In the genomic region with DNA sequence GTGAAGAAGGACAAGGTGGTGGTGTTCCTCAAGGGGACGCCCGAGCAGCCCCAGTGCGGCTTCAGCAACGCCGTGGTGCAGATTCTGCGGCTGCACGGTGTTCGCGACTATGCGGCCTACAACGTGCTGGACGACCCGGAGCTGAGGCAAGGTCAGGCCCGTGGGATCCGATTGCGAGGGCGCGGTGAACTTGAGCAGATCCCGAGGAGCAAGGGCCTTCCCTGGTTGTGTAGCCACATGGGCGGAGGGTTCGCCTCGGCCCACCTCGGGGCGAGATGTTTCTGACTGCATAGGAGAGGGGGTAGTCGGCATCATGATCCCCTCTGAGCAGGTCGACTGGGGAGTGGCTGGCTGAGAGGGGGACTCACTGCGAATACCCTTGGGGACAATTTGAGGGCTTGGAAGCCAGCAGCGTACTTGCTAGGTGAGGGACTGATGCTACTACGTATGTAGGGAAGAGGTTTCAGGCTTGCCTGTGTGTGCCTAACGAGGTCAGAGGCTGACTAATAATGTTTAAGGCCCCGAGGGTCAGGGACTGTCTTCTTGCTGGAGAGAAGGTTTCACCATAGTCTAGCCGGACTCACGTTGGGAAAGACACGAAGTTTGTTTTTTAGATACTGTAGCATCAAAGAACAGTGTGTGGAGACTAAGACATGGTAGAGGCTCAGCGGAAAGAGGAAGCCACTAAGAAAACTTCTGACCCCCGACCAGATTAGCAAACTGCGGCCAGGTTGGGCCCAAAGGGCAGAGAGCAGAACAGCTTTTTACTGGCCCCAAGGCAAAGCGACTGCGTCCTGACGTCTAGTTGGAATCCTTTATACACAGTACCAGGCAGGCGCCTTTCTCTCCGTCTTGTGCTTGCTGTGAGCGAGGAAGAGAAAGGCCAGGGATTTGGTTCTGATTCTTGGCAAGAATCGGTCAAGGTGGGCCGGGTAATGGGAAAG, we compare ENCODE assay signal across 8 mouse cellular contexts. TPM values are rescaled to one million over a fixed set of nuclear protein-coding genes. Genes with fewer than 3 reads are reported as not detected.
DNase-seq lines count a peak whose midpoint lies in the region; ATAC-seq and TF ChIP-seq lines count a peak whose summit lies in the region.

No protein-coding gene starts in this region.

- WGBS in lung, embryonic 14.5 days: 2% methylated on average over 45 of the region's 45 CpGs
- 2% methylated on average over 45 of the region's 45 CpGs for WGBS in forebrain, embryonic 16.5 days
- 2% methylated on average over 45 of the region's 45 CpGs for WGBS in limb, embryonic 15.5 days
- WGBS in neural tube, embryonic 15.5 days: 3% methylated on average over 45 of the region's 45 CpGs

- ATAC-seq in lung, embryonic 14.5 days (ENCODE audit: insufficient read depth): peak; percentile 58
- ATAC-seq in activated CD4-positive, CD25-positive, alpha-beta regulatory T cell, adult 4 months: peak; percentile 4
- peak; percentile 50 for ATAC-seq in forebrain, embryonic 16.5 days
- peak; percentile 36 for ATAC-seq in limb, embryonic 15.5 days (ENCODE audit: insufficient number of reproducible peaks, low FRiP score, low TSS enrichment, low read depth)
- peak; percentile 51 for ATAC-seq in neural tube, embryonic 15.5 days (ENCODE audit: low FRiP score)

- peaks cover 23% of the 10 kb centered on the region for H3K36me3 ChIP-seq in lung, embryonic 14.5 days (ENCODE audit: insufficient read depth)
- peaks cover 6% of the 10 kb centered on the region for H3K36me3 ChIP-seq in forebrain, embryonic 16.5 days (ENCODE audit: control insufficient read depth, insufficient read depth)
- H3K36me3 ChIP-seq in limb, embryonic 15.5 days: peaks cover 25% of the 10 kb centered on the region
- H3K36me3 ChIP-seq in neural tube, embryonic 15.5 days: peaks cover 13% of the 10 kb centered on the region

- no peaks in the 10 kb centered on the region for H3K27me3 ChIP-seq in lung, embryonic 14.5 days (ENCODE audit: insufficient read depth, low read length)
- H3K27me3 ChIP-seq in forebrain, embryonic 16.5 days (replicated peaks; ENCODE audit: control insufficient read depth, insufficient read depth, low read length): no peaks in the 10 kb centered on the region
- no peaks in the 10 kb centered on the region for H3K27me3 ChIP-seq in limb, embryonic 15.5 days
- H3K27me3 ChIP-seq in neural tube, embryonic 15.5 days (replicated peaks): no peaks in the 10 kb centered on the region

- TF ChIP-seq CTCF in lung, embryonic 14.5 days (IDR thresholded peaks at IDR 0.05; ENCODE audit: low read depth): no peak

- H3K4me3 ChIP-seq in lung, embryonic 14.5 days (ENCODE audit: low read depth, low read length): peak overlapping the region; percentile 86
- peak overlapping the region; percentile 97 for H3K4me3 ChIP-seq in forebrain, embryonic 16.5 days (replicated peaks; ENCODE audit: low read length)
- peak overlapping the region; percentile 89 for H3K4me3 ChIP-seq in limb, embryonic 15.5 days
- H3K4me3 ChIP-seq in neural tube, embryonic 15.5 days (replicated peaks): peak overlapping the region; percentile 92

- H3K9ac ChIP-seq in lung, embryonic 14.5 days: peak overlapping the region; percentile 83
- peak overlapping the region; percentile 87 for H3K9ac ChIP-seq in forebrain, embryonic 16.5 days (replicated peaks; ENCODE audit: low read depth, low read length)
- H3K9ac ChIP-seq in limb, embryonic 15.5 days: peak overlapping the region; percentile 75
- H3K9ac ChIP-seq in neural tube, embryonic 15.5 days (replicated peaks): peak overlapping the region; percentile 87

- peaks cover 10% of the 10 kb centered on the region for H3K4me1 ChIP-seq in lung, embryonic 14.5 days (ENCODE audit: insufficient read depth)
- H3K4me1 ChIP-seq in forebrain, embryonic 16.5 days (replicated peaks; ENCODE audit: control insufficient read depth, insufficient read depth, low read length): peaks cover 31% of the 10 kb centered on the region
- H3K4me1 ChIP-seq in limb, embryonic 15.5 days: peaks cover 34% of the 10 kb centered on the region
- H3K4me1 ChIP-seq in neural tube, embryonic 15.5 days: peaks cover 52% of the 10 kb centered on the region

- peak; percentile 41 for DNase-seq in lung, embryonic 14.5 days
- DNase-seq in lung, postnatal 25 days (ENCODE audit: low spot score): no peak
- no peak for DNase-seq in layer of hippocampus, adult 9-11 months
- no peak for DNase-seq in layer of hippocampus, adult 8-10 months (ENCODE audit: low spot score in 2 of 2)

- peak overlapping the region; percentile 88 for H3K4me2 ChIP-seq in lung, embryonic 14.5 days
- H3K4me2 ChIP-seq in forebrain, embryonic 16.5 days (ENCODE audit: low read length): peak overlapping the region; percentile 61
- peak overlapping the region; percentile 84 for H3K4me2 ChIP-seq in limb, embryonic 15.5 days
- H3K4me2 ChIP-seq in neural tube, embryonic 15.5 days: peak overlapping the region; percentile 91

- H3K27ac ChIP-seq in lung, embryonic 14.5 days (ENCODE audit: low read depth): peak overlapping the region; percentile 76
- H3K27ac ChIP-seq in forebrain, embryonic 16.5 days (ENCODE audit: low read length): peak overlapping the region; percentile 75
- peak overlapping the region; percentile 83 for H3K27ac ChIP-seq in limb, embryonic 15.5 days
- H3K27ac ChIP-seq in neural tube, embryonic 15.5 days (replicated peaks): peak overlapping the region; percentile 85

- no peaks in the 10 kb centered on the region for H3K9me3 ChIP-seq in lung, embryonic 14.5 days (ENCODE audit: low read depth, low read length)
- H3K9me3 ChIP-seq in forebrain, embryonic 16.5 days (ENCODE audit: control insufficient read depth, low read length): no peaks in the 10 kb centered on the region
- no peaks in the 10 kb centered on the region for H3K9me3 ChIP-seq in limb, embryonic 15.5 days
- H3K9me3 ChIP-seq in neural tube, embryonic 15.5 days (replicated peaks): no peaks in the 10 kb centered on the region

RNA-seq across cellular contexts. Expression of gene Glrx5, which starts 0.6 kb away (rescaled TPM):
- 177 and 186 TPM in 2 replicates for polyA plus RNA-seq in lung, embryonic 14.5 days (2014; fragmentation: Nextera tagmentation; extraction: Ambion mirVana)
- 1 to 10 TPM; 6.5 to 7.7 TPM for polyA plus RNA-seq in activated CD4-positive, CD25-positive, alpha-beta regulatory T cell, adult 4 months (2017; shearing (Covaris generic))
- 124 and 133 TPM in 2 replicates for polyA plus RNA-seq in forebrain, embryonic 16.5 days (2015; fragmentation: Nextera tagmentation; extraction: Ambion mirVana)
- polyA plus RNA-seq in limb, embryonic 15.5 days (2015; fragmentation: Nextera tagmentation; extraction: Ambion mirVana): 129 and 134 TPM in 2 replicates
- 174 and 186 TPM in 2 replicates for polyA plus RNA-seq in neural tube, embryonic 15.5 days (2015; fragmentation: Nextera tagmentation; extraction: Ambion mirVana)
- 10 to 100 TPM; 41.0 to 46.7 (median 42.8) TPM for total RNA-seq in layer of hippocampus, adult 8-10 months (2022)

RNA-seq across cellular contexts. Expression of gene Syne3, which starts 23.5 kb away (rescaled TPM):
- polyA plus RNA-seq in lung, embryonic 14.5 days (2014; fragmentation: Nextera tagmentation; extraction: Ambion mirVana): 0.29 and 0.39 TPM in 2 replicates
- 1 to 10 TPM; 4.1 to 5.4 TPM for polyA plus RNA-seq in activated CD4-positive, CD25-positive, alpha-beta regulatory T cell, adult 4 months (2017; shearing (Covaris generic))
- 0.20 and 0.30 TPM in 2 replicates for polyA plus RNA-seq in forebrain, embryonic 16.5 days (2015; fragmentation: Nextera tagmentation; extraction: Ambion mirVana)
- polyA plus RNA-seq in limb, embryonic 15.5 days (2015; fragmentation: Nextera tagmentation; extraction: Ambion mirVana): 3.3 and 4.0 TPM in 2 replicates
- polyA plus RNA-seq in neural tube, embryonic 15.5 days (2015; fragmentation: Nextera tagmentation; extraction: Ambion mirVana): 0.28 and 0.66 TPM in 2 replicates
- total RNA-seq in layer of hippocampus, adult 8-10 months (2022): 1 to 10 TPM; 1.6 to 3.6 (median 2.1) TPM

Comparison
In these comparisons a context has a peak if more than half of its experiments do, and no peak if none do; other contexts are left out.
1. ATAC-seq: peak in every context shown above with its lines; median percentile 58 in lung, embryonic 14.5 days; 51 in neural tube, embryonic 15.5 days; 50 in forebrain, embryonic 16.5 days; 36 in limb, embryonic 15.5 days; 4 in activated CD4-positive, CD25-positive, alpha-beta regulatory T cell, adult 4 months.
2. RNA of gene Glrx5, which starts 0.6 kb away (polyA plus RNA-seq): 177 to 186 TPM in lung, embryonic 14.5 days, 174 to 186 TPM in neural tube, embryonic 15.5 days, 129 to 134 TPM in limb, embryonic 15.5 days and 124 to 133 TPM in forebrain, embryonic 16.5 days; 6.5 to 7.7 TPM in activated CD4-positive, CD25-positive, alpha-beta regulatory T cell, adult 4 months; every median in the first group is over 10 times any median in the second.
3. Peak in every context shown above with its lines, with median percentiles within 50 percentile points of each other: H3K27ac ChIP-seq, H3K4me2 ChIP-seq, H3K4me3 ChIP-seq and H3K9ac ChIP-seq.